Mouse (Mus musculus): ENCODE measurements around the gene Gm49325.
"Not testable (repeated sequence)": the region's sequence is repeated elsewhere in the genome, so short reads cannot be mapped to it uniquely, and the experiment has no call there.

Gene Gm49325

DNA sequence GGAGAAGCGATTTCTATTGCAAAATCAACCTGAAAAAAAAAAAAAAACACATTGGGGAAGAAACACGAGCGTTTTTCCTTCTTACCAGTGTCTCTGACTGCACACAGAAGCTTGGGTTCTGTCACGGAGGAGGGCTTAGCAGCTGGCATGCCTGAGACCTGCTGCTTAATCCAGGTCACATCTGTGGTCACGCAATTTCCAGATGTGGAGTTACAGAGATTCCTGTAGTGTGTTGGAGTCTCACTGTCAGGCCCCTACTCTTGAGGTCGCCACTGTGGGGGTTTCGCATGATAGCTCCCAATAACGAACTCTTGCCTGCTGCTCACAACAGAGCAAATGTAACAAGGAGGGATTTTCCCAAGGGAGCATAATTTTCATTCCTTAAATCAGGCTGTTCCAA lies 78.2 kb downstream of the Gm49325 start:
- no peak for DNase-seq (ENCODE audit: low spot score)

DNA sequence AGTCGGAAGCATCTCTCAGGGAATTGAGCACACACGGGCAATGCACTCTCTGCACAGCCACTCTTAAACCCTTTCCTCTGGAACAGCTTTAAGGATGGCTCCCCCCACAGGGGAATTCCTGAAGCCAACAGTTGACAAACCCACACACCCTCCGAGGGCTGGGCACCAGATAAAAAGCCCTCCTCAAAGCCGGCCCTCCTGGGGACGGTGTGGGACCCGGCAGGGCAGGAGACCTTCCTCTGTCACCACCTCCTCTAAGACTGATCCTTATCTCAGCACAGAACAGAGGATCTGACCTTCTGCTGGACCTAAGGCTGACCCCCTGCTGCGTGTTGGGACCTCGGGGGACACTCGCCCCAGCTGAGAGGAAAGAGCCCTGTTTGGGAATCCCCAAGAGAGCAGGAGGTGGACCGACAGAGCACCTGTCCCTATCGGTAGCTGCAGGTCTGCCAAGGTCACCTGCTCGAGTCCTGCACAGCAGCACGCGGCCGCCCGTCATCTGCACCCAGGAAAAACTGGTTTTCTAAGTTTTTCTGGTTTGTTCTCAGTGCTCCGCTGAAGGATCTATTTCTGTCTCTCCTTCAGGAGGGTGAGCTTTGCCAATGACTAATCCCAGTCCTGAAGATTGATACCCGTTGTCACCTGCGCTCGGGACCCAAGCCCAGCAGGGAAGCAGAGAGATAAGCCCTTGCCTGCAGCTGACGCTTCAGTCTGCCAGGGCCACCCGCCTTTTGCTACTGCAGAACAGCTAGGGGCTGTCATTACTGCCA lies 80.1 kb downstream of the Gm49325 start, which contains the start of gene Tspear:
Tspear (plus strand) TSS at position 675 of the 770 bp plus-strand sequence.
- no peak for DNase-seq (ENCODE audit: low spot score)

DNA sequence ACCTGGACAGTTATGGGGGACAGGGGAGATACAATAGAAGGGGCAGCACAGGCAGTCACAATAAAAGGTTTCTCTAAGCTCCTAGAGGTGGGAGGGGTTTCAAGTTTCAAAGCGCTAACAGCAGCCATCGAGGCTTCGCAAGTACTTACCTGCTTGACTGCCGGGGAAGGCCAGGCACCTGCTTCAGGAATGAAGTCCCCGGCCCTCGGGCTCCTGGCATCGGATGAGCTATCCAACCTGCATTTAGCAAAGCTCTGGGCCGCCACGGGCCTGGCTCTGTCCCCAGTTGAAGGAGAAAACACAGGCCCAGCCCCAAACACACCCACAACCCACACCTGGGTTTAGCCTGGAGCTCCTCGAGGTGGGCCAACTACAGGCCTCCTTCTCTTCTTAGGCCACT lies 81.0 kb downstream of the Gm49325 start:
- DNase-seq (ENCODE audit: low spot score), result no peak

DNA sequence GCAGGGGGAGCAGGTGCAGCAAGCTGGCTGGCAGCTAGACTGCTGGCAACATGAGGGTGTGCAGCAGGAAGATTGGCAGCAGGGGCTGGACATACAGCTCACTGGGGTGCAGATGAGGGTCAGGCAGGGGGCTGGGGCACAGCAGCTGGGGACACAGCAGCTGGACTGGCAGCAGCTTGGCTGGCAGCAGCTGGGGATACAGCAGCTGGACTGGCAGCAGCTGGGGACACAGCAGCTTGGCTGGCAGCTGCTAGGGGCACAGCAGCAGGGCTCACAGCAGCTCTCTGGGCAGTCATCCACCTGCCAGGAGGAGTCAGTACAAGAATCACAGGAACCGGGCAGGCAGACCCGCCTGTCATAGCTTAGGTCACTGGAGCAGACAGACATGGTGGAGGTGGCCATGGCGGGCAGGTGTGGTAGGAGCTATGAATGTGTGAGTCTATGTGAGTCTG lies 84.4 kb downstream of the Gm49325 start, which contains the start of gene Gm19402:
Gm19402 (minus strand) TSS at position 402 of the 452 bp plus-strand sequence.
- not testable (repeated sequence) for DNase-seq (ENCODE audit: low spot score)
